Mouse (Mus musculus) erythroblast, embryonic 14.5 days (primary cell): ENCODE results near the gene Mrc1. TPM values are rescaled to one million over a fixed set of nuclear protein-coding genes. Genes with fewer than 3 reads are reported as not detected.
"Not testable (repeated sequence)": the region's sequence is repeated elsewhere in the genome, so short reads cannot be mapped to it uniquely, and the experiment has no call there.

ENCODE experiments used
- H3K27me3 ChIP-seq: 2 replicates; pipeline ENCODE4 v1.6.1; 2012; ENCODE audit warnings: inconsistent platforms; ENCODE audit not compliant: control insufficient read depth
- H3K36me3 ChIP-seq: 2 replicates; pipeline ENCODE4 v1.6.1; 2012; ENCODE audit warnings: mild to moderate bottlenecking, inconsistent platforms; ENCODE audit not compliant: control insufficient read depth
- H3K4me1 ChIP-seq: 2 replicates; pipeline ENCODE4 v1.6.1; 2012; ENCODE audit warnings: inconsistent platforms; ENCODE audit not compliant: control insufficient read depth
- H3K4me3 ChIP-seq: replicated peaks from 2 replicates; pipeline ENCODE3; 2012; ENCODE audit warnings: moderate library complexity, mild to moderate bottlenecking, inconsistent platforms
- H3K9me3 ChIP-seq: 2 replicates; pipeline ENCODE4 v1.6.1; 2012; ENCODE audit warnings: low read length, inconsistent platforms, mixed read lengths; ENCODE audit not compliant: control insufficient read depth
- GATA1 ChIP-seq: IDR thresholded peaks from 2 replicates; pipeline ENCODE4 v1.6.1; 2012; ENCODE audit warnings: low read length, inconsistent platforms, mixed read lengths
- TAL1 ChIP-seq: IDR thresholded peaks from 3 replicates; pipeline ENCODE4 v1.6.1; 2012; ENCODE audit warnings: low read length, inconsistent platforms, mixed read lengths
- polyA plus RNA-seq: library from polyadenylated mRNA; stranded (reverse); fragments of >175 nt; gene quantifications from 2 replicates; pipeline ENCODE4 v1.2.3, GENCODE M21; 2012

The Mrc1 gene
- 0.01 and 0.03 TPM in 2 replicates for polyA plus RNA-seq

GRCm38 (mm10) chr2:14229149-14229548 lies at the start of gene Mrc1:
Mrc1 (plus strand) TSS chr2:14229392.
- H3K36me3 ChIP-seq = no peaks in the 10 kb centered on the region
- H3K27me3 ChIP-seq = no peaks in the 10 kb centered on the region
- no peaks in the 10 kb centered on the region for H3K9me3 ChIP-seq
- H3K4me1 ChIP-seq = no peaks in the 10 kb centered on the region
- no peak within 1 kb of the TSS for H3K4me3 ChIP-seq
- TF ChIP-seq TAL1 (no peak), GATA1 (no peak)

- H3K36me3 ChIP-seq = no peaks in the 10 kb centered on the region
- no peaks in the 10 kb centered on the region for H3K9me3 ChIP-seq
- no peaks in the 10 kb centered on the region for H3K4me1 ChIP-seq
- TF ChIP-seq GATA1 (no peak), TAL1 (no peak)
- H3K27me3 ChIP-seq = no peaks in the 10 kb centered on the region
- no peak overlapping the region for H3K4me3 ChIP-seq
These were observed 44.8 kb upstream of the Mrc1 start for GRCm38 (mm10) chr2:14184375-14184774.

GRCm38 (mm10) chr2:14190684-14191083 lies 38.5 kb upstream of the Mrc1 start:
- Histone ChIP-seq H3K4me1 (peaks cover 8% of the 10 kb centered on the region), H3K9me3 (no peaks in the 10 kb centered on the region), H3K36me3 (no peaks in the 10 kb centered on the region), H3K27me3 (no peaks in the 10 kb centered on the region), H3K4me3 (no peak overlapping the region)
- TF ChIP-seq GATA1 = no peak

GRCm38 (mm10) chr2:14191601-14192000 lies 37.6 kb upstream of the Mrc1 start:
- Histone ChIP-seq H3K4me1 (peaks cover 8% of the 10 kb centered on the region), H3K4me3 (no peak overlapping the region), H3K27me3 (no peaks in the 10 kb centered on the region), H3K36me3 (no peaks in the 10 kb centered on the region), H3K9me3 (no peaks in the 10 kb centered on the region)
- TF ChIP-seq GATA1 (no peak), TAL1 (no peak)

- Histone ChIP-seq H3K36me3 (no peaks in the 10 kb centered on the region), H3K9me3 (no peaks in the 10 kb centered on the region), H3K4me1 (peaks cover 8% of the 10 kb centered on the region), H3K4me3 (no peak overlapping the region), H3K27me3 (no peaks in the 10 kb centered on the region)
- TF ChIP-seq TAL1 (no peak), GATA1 (no peak)
These were observed 37.1 kb upstream of the Mrc1 start for GRCm38 (mm10) chr2:14192046-14192445.

- H3K4me1 ChIP-seq, H3K36me3 ChIP-seq, H3K4me3 ChIP-seq, H3K27me3 ChIP-seq, H3K9me3 ChIP-seq: not testable (repeated sequence)
These were observed 30.8 kb upstream of the Mrc1 start for GRCm38 (mm10) chr2:14198325-14198903.

- no peak overlapping the region for H3K4me3 ChIP-seq
- no peaks in the 10 kb centered on the region for H3K36me3 ChIP-seq
- no peaks in the 10 kb centered on the region for H3K9me3 ChIP-seq
- no peaks in the 10 kb centered on the region for H3K4me1 ChIP-seq
- no peaks in the 10 kb centered on the region for H3K27me3 ChIP-seq
- TF ChIP-seq TAL1 (no peak), GATA1 (no peak)
These were observed 29.6 kb upstream of the Mrc1 start for GRCm38 (mm10) chr2:14199621-14200020.

GRCm38 (mm10) chr2:14200879-14201445 lies 28.2 kb upstream of the Mrc1 start:
- H3K9me3 ChIP-seq, H3K4me3 ChIP-seq, H3K27me3 ChIP-seq, H3K4me1 ChIP-seq, H3K36me3 ChIP-seq: not testable (repeated sequence)

GRCm38 (mm10) chr2:14204308-14204707 lies 24.9 kb upstream of the Mrc1 start:
- no peak for TF ChIP-seq TAL1
- no peak for TF ChIP-seq GATA1
- H3K27me3 ChIP-seq = no peaks in the 10 kb centered on the region
- H3K9me3 ChIP-seq = no peaks in the 10 kb centered on the region
- no peaks in the 10 kb centered on the region for H3K36me3 ChIP-seq
- H3K4me3 ChIP-seq = no peak overlapping the region
- H3K4me1 ChIP-seq = no peaks in the 10 kb centered on the region

GRCm38 (mm10) chr2:14206798-14207197 lies 22.4 kb upstream of the Mrc1 start:
- H3K9me3 ChIP-seq = no peaks in the 10 kb centered on the region
- no peaks in the 10 kb centered on the region for H3K27me3 ChIP-seq
- no peak for TF ChIP-seq GATA1
- no peak for TF ChIP-seq TAL1
- H3K36me3 ChIP-seq = no peaks in the 10 kb centered on the region
- H3K4me1 ChIP-seq = no peaks in the 10 kb centered on the region
- H3K4me3 ChIP-seq = no peak overlapping the region
